Mouse (Mus musculus) heart, embryonic 15.5 days (tissue): ENCODE data around the gene Dzip1. TPM values are rescaled to one million over a fixed set of nuclear protein-coding genes. Genes with fewer than 3 reads are reported as not detected.

Source experiments
- ATAC-seq: fragments of 200-750 bp; cut with Nextera tagmentation; replicated peaks from 2 replicates; pipeline ENCODE4 v1.8.0; 2017; ENCODE audit warnings: low read depth, moderate TSS enrichment; ENCODE audit not compliant: insufficient number of reproducible peaks, insufficient read depth, low FRiP score
- H3K27ac ChIP-seq: fragments of 300-500 bp; sonication (generic); 2 replicates; pipeline ENCODE4 v1.5.1; 2015; ENCODE audit warnings: mild to moderate bottlenecking, inconsistent platforms
- H3K27me3 ChIP-seq: fragments of 300-500 bp; sonication (generic); 2 replicates; pipeline ENCODE4 v1.6.1; 2015; ENCODE audit warnings: inconsistent platforms
- H3K36me3 ChIP-seq: fragments of 300-500 bp; sonication (generic); 2 replicates; pipeline ENCODE4 v1.6.1; 2015; ENCODE audit warnings: mild to moderate bottlenecking, inconsistent platforms
- H3K4me1 ChIP-seq: fragments of 300-500 bp; sonication (generic); replicated peaks from 2 replicates; pipeline ENCODE4 v1.6.1; 2015; ENCODE audit warnings: inconsistent platforms
- H3K4me2 ChIP-seq: fragments of 300-500 bp; sonication (generic); 2 replicates; pipeline ENCODE4 v1.6.1; 2015; ENCODE audit warnings: inconsistent platforms, mild to moderate bottlenecking, moderate library complexity
- H3K4me3 ChIP-seq: fragments of 300-500 bp; sonication (generic); 2 replicates; pipeline ENCODE4 v1.5.1; 2015; ENCODE audit warnings: mild to moderate bottlenecking, inconsistent platforms
- H3K9ac ChIP-seq: fragments of 300-500 bp; sonication (generic); 2 replicates; pipeline ENCODE4 v1.6.1; 2015; ENCODE audit warnings: mild to moderate bottlenecking, inconsistent platforms
- H3K9me3 ChIP-seq: fragments of 300-500 bp; sonication (generic); replicated peaks from 2 replicates; pipeline ENCODE4 v1.6.1; 2016; ENCODE audit warnings: inconsistent platforms
- WGBS: fragments of 180-500 bp; shearing (Covaris S2); methylation state at CpG from one replicate; pipeline ENCODE4 v1.1.7; 2015; ENCODE audit warnings: mixed read lengths; 5-methylcytosine and 5-hydroxymethylcytosine counted together
- polyA plus RNA-seq: library from polyadenylated mRNA; unstranded; fragments of >200 nt; fragmentation: Nextera tagmentation; extraction: Ambion mirVana; gene quantifications from 2 replicates; pipeline ENCODE4 v1.2.1, GENCODE M21; 2015

Dzip1 gene
- polyA plus RNA-seq, 1 experiment from 2014 or later: 4.8 TPM

GRCm38 (mm10) chr14:118895655-118896054, 29.6 kb downstream of the Dzip1 start:
- no peaks in the 10 kb centered on the region for H3K27me3 ChIP-seq
- H3K4me2 ChIP-seq: no peak overlapping the region
- no peak overlapping the region for H3K27ac ChIP-seq
- no peak overlapping the region for H3K9ac ChIP-seq
- H3K36me3 ChIP-seq: peaks cover 6% of the 10 kb centered on the region; the same call in 1 of the 2 replicates
- H3K4me1 ChIP-seq: no peaks in the 10 kb centered on the region
- WGBS: 90% methylated on average over 10 of the region's 10 CpGs
- no peaks in the 10 kb centered on the region for H3K9me3 ChIP-seq
- no peak for ATAC-seq
- H3K4me3 ChIP-seq: no peak overlapping the region

- H3K27ac ChIP-seq: no peak overlapping the region
- ATAC-seq: no peak
- no peaks in the 10 kb centered on the region for H3K4me1 ChIP-seq
- no peak overlapping the region for H3K4me2 ChIP-seq
- H3K36me3 ChIP-seq: peaks cover 5% of the 10 kb centered on the region; the same call in 1 of the 2 replicates
- no peak overlapping the region for H3K9ac ChIP-seq
- no peaks in the 10 kb centered on the region for H3K27me3 ChIP-seq
- H3K4me3 ChIP-seq: no peak overlapping the region
- H3K9me3 ChIP-seq: no peaks in the 10 kb centered on the region
- 81% methylated on average over 7 of the region's 7 CpGs for WGBS
These were observed 30.0 kb downstream of the Dzip1 start for GRCm38 (mm10) chr14:118895228-118895627.

- WGBS: 81% methylated on average over 4 of the region's 4 CpGs
- no peak for ATAC-seq
- Histone ChIP-seq H3K36me3 (peaks cover 11% of the 10 kb centered on the region; the same call in 1 of the 2 replicates), H3K27me3 (no peaks in the 10 kb centered on the region), H3K9ac (no peak overlapping the region), H3K4me3 (no peak overlapping the region), H3K27ac (no peak overlapping the region), H3K9me3 (no peaks in the 10 kb centered on the region), H3K4me1 (no peaks in the 10 kb centered on the region), H3K4me2 (no peak overlapping the region)
These were observed 35.2 kb downstream of the Dzip1 start for GRCm38 (mm10) chr14:118890101-118890500.

GRCm38 (mm10) chr14:118884250-118884556, 41.1 kb downstream of the Dzip1 start:
- no peak overlapping the region for H3K4me2 ChIP-seq
- no peaks in the 10 kb centered on the region for H3K9me3 ChIP-seq
- no peak overlapping the region for H3K9ac ChIP-seq
- WGBS: 65% methylated on average over 7 of the region's 7 CpGs
- H3K36me3 ChIP-seq: peaks cover 19% of the 10 kb centered on the region
- peaks cover 12% of the 10 kb centered on the region for H3K4me1 ChIP-seq
- H3K27ac ChIP-seq: no peak overlapping the region
- ATAC-seq: no peak
- no peaks in the 10 kb centered on the region for H3K27me3 ChIP-seq
- no peak overlapping the region for H3K4me3 ChIP-seq

- Histone ChIP-seq H3K9me3 (no peaks in the 10 kb centered on the region), H3K36me3 (peaks cover 22% of the 10 kb centered on the region), H3K4me3 (no peak overlapping the region), H3K4me2 (peak overlapping the region; percentile 26), H3K9ac (no peak overlapping the region), H3K27ac (0 out of 2 replicates have a peak overlapping the region, but pooled peaks have one; percentile 17), H3K27me3 (no peaks in the 10 kb centered on the region), H3K4me1 (peaks cover 12% of the 10 kb centered on the region)
- ATAC-seq: no peak
- 59% methylated on average over 18 of the region's 18 CpGs for WGBS
These were observed 41.7 kb downstream of the Dzip1 start for GRCm38 (mm10) chr14:118883344-118884249.

- 82% methylated on average over 10 of the region's 10 CpGs for WGBS
These were observed 44.6 kb downstream of the Dzip1 start for GRCm38 (mm10) chr14:118880696-118881095.

GRCm38 (mm10) chr14:118878346-118878910, 46.8 kb downstream of the Dzip1 start:
- no peak overlapping the region for H3K4me2 ChIP-seq
- H3K27ac ChIP-seq: no peak overlapping the region
- no peaks in the 10 kb centered on the region for H3K27me3 ChIP-seq
- WGBS: 82% methylated on average over 11 of the region's 11 CpGs
- no peak overlapping the region for H3K9ac ChIP-seq
- no peak for ATAC-seq
- peaks cover 3% of the 10 kb centered on the region for H3K4me1 ChIP-seq
- no peak overlapping the region for H3K4me3 ChIP-seq
- no peaks in the 10 kb centered on the region for H3K9me3 ChIP-seq
- H3K36me3 ChIP-seq: peaks cover 15% of the 10 kb centered on the region

More at GRCm38 (mm10) chr14:118880696-118881095, 44.6 kb downstream of the Dzip1 start:
- H3K4me1 ChIP-seq: peaks cover 12% of the 10 kb centered on the region
- no peak overlapping the region for H3K9ac ChIP-seq
- no peak overlapping the region for H3K4me2 ChIP-seq
- H3K9me3 ChIP-seq: no peaks in the 10 kb centered on the region
- H3K4me3 ChIP-seq: no peak overlapping the region
- peaks cover 19% of the 10 kb centered on the region for H3K36me3 ChIP-seq
- no peaks in the 10 kb centered on the region for H3K27me3 ChIP-seq
- no peak overlapping the region for H3K27ac ChIP-seq
- no peak for ATAC-seq

- Histone ChIP-seq H3K9ac (no peak overlapping the region), H3K9me3 (no peaks in the 10 kb centered on the region), H3K4me1 (no peaks in the 10 kb centered on the region), H3K36me3 (peaks cover 6% of the 10 kb centered on the region; the same call in 1 of the 2 replicates), H3K4me2 (no peak overlapping the region), H3K27me3 (no peaks in the 10 kb centered on the region), H3K4me3 (no peak overlapping the region), H3K27ac (no peak overlapping the region)
- WGBS: 79% methylated on average over 10 of the region's 10 CpGs
- ATAC-seq: no peak
These were observed 50.4 kb downstream of the Dzip1 start for GRCm38 (mm10) chr14:118874786-118875415.

- Histone ChIP-seq H3K4me3 (no peak overlapping the region), H3K9me3 (no peaks in the 10 kb centered on the region), H3K4me1 (no peaks in the 10 kb centered on the region), H3K9ac (no peak overlapping the region), H3K27ac (no peak overlapping the region), H3K4me2 (no peak overlapping the region), H3K36me3 (peaks cover 4% of the 10 kb centered on the region; the same call in 1 of the 2 replicates), H3K27me3 (no peaks in the 10 kb centered on the region)
- 90% methylated on average over 4 of the region's 4 CpGs for WGBS
- ATAC-seq: no peak
These were observed 51.1 kb downstream of the Dzip1 start for GRCm38 (mm10) chr14:118874126-118874525.

GRCm38 (mm10) chr14:118869712-118870111, 55.5 kb downstream of the Dzip1 start:
- H3K9me3 ChIP-seq: no peaks in the 10 kb centered on the region
- H3K4me2 ChIP-seq: no peak overlapping the region
- WGBS: 56% methylated on average over 6 of the region's 6 CpGs
- no peaks in the 10 kb centered on the region for H3K4me1 ChIP-seq
- H3K27me3 ChIP-seq: no peaks in the 10 kb centered on the region
- H3K9ac ChIP-seq: no peak overlapping the region
- peak; percentile 58; the same call in 1 of the 2 replicates for ATAC-seq
- H3K27ac ChIP-seq: no peak overlapping the region
- H3K36me3 ChIP-seq: no peaks in the 10 kb centered on the region
- H3K4me3 ChIP-seq: no peak overlapping the region

- 83% methylated on average over 13 of the region's 13 CpGs for WGBS
- no peaks in the 10 kb centered on the region for H3K4me1 ChIP-seq
- H3K27ac ChIP-seq: no peak overlapping the region
- no peaks in the 10 kb centered on the region for H3K36me3 ChIP-seq
- no peaks in the 10 kb centered on the region for H3K27me3 ChIP-seq
- H3K4me3 ChIP-seq: no peak overlapping the region
- ATAC-seq: no peak
- no peak overlapping the region for H3K9ac ChIP-seq
- H3K9me3 ChIP-seq: no peaks in the 10 kb centered on the region
- no peak overlapping the region for H3K4me2 ChIP-seq
These were observed 57.0 kb downstream of the Dzip1 start for GRCm38 (mm10) chr14:118868102-118868724.
